Mouse (Mus musculus) neural tube, embryonic 14.5 days (tissue): ENCODE results near the gene Stxbp2. TPM values are rescaled to one million over a fixed set of nuclear protein-coding genes. Genes with fewer than 3 reads are reported as not detected.

Experiments
- ATAC-seq: fragments of 200-750 bp; cut with Nextera tagmentation; 2 replicates; pipeline ENCODE4 v1.8.0; 2017; ENCODE audit warnings: low read depth, mild to moderate bottlenecking, moderate TSS enrichment, moderate library complexity
- H3K27ac ChIP-seq: fragments of 300-500 bp; sonication (generic); 2 replicates; pipeline ENCODE4 v1.5.1; 2014; ENCODE audit warnings: low read depth, mild to moderate bottlenecking, control low read depth, low read length, moderate library complexity, mixed read lengths
- H3K27me3 ChIP-seq: fragments of 300-500 bp; sonication (generic); 2 replicates; pipeline ENCODE4 v1.6.1; 2014; ENCODE audit warnings: low read length; ENCODE audit not compliant: control insufficient read depth, insufficient read depth
- H3K36me3 ChIP-seq: fragments of 300-500 bp; sonication (generic); 2 replicates; pipeline ENCODE4 v1.6.1; 2014; ENCODE audit warnings: low read length, mixed read lengths; ENCODE audit not compliant: control insufficient read depth, insufficient read depth
- H3K4me1 ChIP-seq: fragments of 300-500 bp; sonication (generic); 2 replicates; pipeline ENCODE4 v1.6.1; 2014; ENCODE audit warnings: low read length; ENCODE audit not compliant: control insufficient read depth, insufficient read depth
- H3K4me2 ChIP-seq: fragments of 300-500 bp; sonication (generic); 2 replicates; pipeline ENCODE4 v1.6.1; 2014; ENCODE audit warnings: mild to moderate bottlenecking, low read depth, low read length, control low read depth
- H3K4me3 ChIP-seq: fragments of 300-500 bp; sonication (generic); 2 replicates; pipeline ENCODE4 v1.5.1; 2014; ENCODE audit warnings: low read depth, low read length, control low read depth, mixed read lengths
- H3K9ac ChIP-seq: fragments of 300-500 bp; sonication (generic); replicated peaks from 2 replicates; pipeline ENCODE4 v1.6.1; 2014; ENCODE audit warnings: low read depth, mild to moderate bottlenecking, control low read depth, low read length, mixed read lengths
- H3K9me3 ChIP-seq: fragments of 300-500 bp; sonication (generic); 2 replicates; pipeline ENCODE4 v1.6.1; 2016; ENCODE audit warnings: low read length; ENCODE audit not compliant: control insufficient read depth
- WGBS: fragments of 180-500 bp; shearing (Covaris S2); extraction: QIAGEN DNeasy Blood & Tissue Kit; methylation state at CpG from one replicate; pipeline ENCODE4 v1.1.7; 2014; 5-methylcytosine and 5-hydroxymethylcytosine counted together
- polyA plus RNA-seq: library from polyadenylated mRNA; unstranded; fragments of >200 nt; fragmentation: Nextera tagmentation; extraction: Ambion mirVana; gene quantifications from 2 replicates; pipeline ENCODE4 v1.2.1, GENCODE M21; 2014

Gene Stxbp2
- polyA plus RNA-seq, 1 experiment from 2014 or later = 40.4 TPM

- peaks cover 12% of the 10 kb centered on the region for H3K36me3 ChIP-seq
- 74% methylated on average over 8 of the region's 8 CpGs for WGBS
- peak overlapping the region; percentile 63; the same call in 1 of the 2 replicates for H3K9ac ChIP-seq
- no peak overlapping the region for H3K27ac ChIP-seq
- H3K4me2 ChIP-seq = peak overlapping the region; percentile 71
- peaks cover 13% of the 10 kb centered on the region for H3K4me1 ChIP-seq
- H3K4me3 ChIP-seq = peak overlapping the region; percentile 75
- H3K27me3 ChIP-seq = no peaks in the 10 kb centered on the region
- H3K9me3 ChIP-seq = no peaks in the 10 kb centered on the region
- ATAC-seq = no peak
Measured at GRCm38 (mm10) chr8:3622119-3622518, 8.6 kb upstream of the Stxbp2 start.

GRCm38 (mm10) chr8:3625445-3625844 lies 5.3 kb upstream of the Stxbp2 start, which contains the start of gene Pcp2:
Gene Pcp2 (minus strand): TSS chr8:3625545.
- no peak within 1 kb of the TSS for H3K9ac ChIP-seq
- WGBS = 69% methylated on average over 1 of the region's 1 CpGs
- H3K27me3 ChIP-seq = no peaks in the 10 kb centered on the region
- H3K9me3 ChIP-seq = no peaks in the 10 kb centered on the region
- H3K36me3 ChIP-seq = no peaks in the 10 kb centered on the region
- H3K4me1 ChIP-seq = peaks cover 9% of the 10 kb centered on the region
- no peak within 1 kb of the TSS for H3K4me2 ChIP-seq
- H3K4me3 ChIP-seq = no peak within 1 kb of the TSS
- no peak within 1 kb of the TSS for H3K27ac ChIP-seq
- ATAC-seq = no peak

GRCm38 (mm10) chr8:3626971-3627370 lies 3.8 kb upstream of the Stxbp2 start:
- ATAC-seq = no peak
- H3K4me1 ChIP-seq = peaks cover 5% of the 10 kb centered on the region
- 59% methylated on average over 5 of the region's 5 CpGs for WGBS
- no peaks in the 10 kb centered on the region for H3K9me3 ChIP-seq
- no peaks in the 10 kb centered on the region for H3K36me3 ChIP-seq
- no peak overlapping the region for H3K4me3 ChIP-seq
- H3K27me3 ChIP-seq = no peaks in the 10 kb centered on the region
- no peak overlapping the region for H3K27ac ChIP-seq
- H3K4me2 ChIP-seq = no peak overlapping the region
- H3K9ac ChIP-seq = no peak overlapping the region

GRCm38 (mm10) chr8:3628014-3628413 lies 2.7 kb upstream of the Stxbp2 start:
- Histone ChIP-seq H3K27me3 (no peaks in the 10 kb centered on the region), H3K4me2 (no peak overlapping the region), H3K9me3 (no peaks in the 10 kb centered on the region), H3K4me3 (no peak overlapping the region), H3K27ac (no peak overlapping the region), H3K9ac (no peak overlapping the region), H3K36me3 (no peaks in the 10 kb centered on the region), H3K4me1 (no peaks in the 10 kb centered on the region)
- peak; percentile 21; the same call in 1 of the 2 replicates for ATAC-seq
- 31% methylated on average over 5 of the region's 5 CpGs for WGBS

- 0 out of 2 replicates have a peak, but pooled peaks have one; percentile 5 for ATAC-seq
- Histone ChIP-seq H3K36me3 (no peaks in the 10 kb centered on the region), H3K27ac (no peak overlapping the region), H3K27me3 (no peaks in the 10 kb centered on the region), H3K9ac (peak overlapping the region; percentile 5; the same call in 1 of the 2 replicates), H3K4me1 (no peaks in the 10 kb centered on the region), H3K4me3 (peak overlapping the region; percentile 35), H3K4me2 (peak overlapping the region; percentile 66), H3K9me3 (no peaks in the 10 kb centered on the region)
- 21% methylated on average over 8 of the region's 8 CpGs for WGBS
Measured at GRCm38 (mm10) chr8:3631478-3631875, 722 bp downstream of the Stxbp2 start.

- Histone ChIP-seq H3K27ac (no peak overlapping the region), H3K36me3 (no peaks in the 10 kb centered on the region), H3K4me2 (no peak overlapping the region), H3K4me1 (no peaks in the 10 kb centered on the region), H3K9ac (no peak overlapping the region), H3K9me3 (no peaks in the 10 kb centered on the region), H3K27me3 (no peaks in the 10 kb centered on the region), H3K4me3 (no peak overlapping the region)
- 22% methylated on average over 5 of the region's 5 CpGs for WGBS
- no peak for ATAC-seq
Measured at GRCm38 (mm10) chr8:3645804-3646203, 15.0 kb downstream of the Stxbp2 start.

GRCm38 (mm10) chr8:3646824-3647531 lies 16.2 kb downstream of the Stxbp2 start:
- no peak overlapping the region for H3K4me3 ChIP-seq
- no peak overlapping the region for H3K9ac ChIP-seq
- H3K36me3 ChIP-seq = no peaks in the 10 kb centered on the region
- H3K9me3 ChIP-seq = no peaks in the 10 kb centered on the region
- 87% methylated on average over 6 of the region's 6 CpGs for WGBS
- H3K4me2 ChIP-seq = no peak overlapping the region
- no peak overlapping the region for H3K27ac ChIP-seq
- no peaks in the 10 kb centered on the region for H3K4me1 ChIP-seq
- no peaks in the 10 kb centered on the region for H3K27me3 ChIP-seq
- ATAC-seq = no peak

- H3K4me3 ChIP-seq = no peak overlapping the region
- 80% methylated on average over 4 of the region's 4 CpGs for WGBS
Measured at GRCm38 (mm10) chr8:3647561-3647960, 16.8 kb downstream of the Stxbp2 start.

GRCm38 (mm10) chr8:3648268-3648667 lies 17.5 kb downstream of the Stxbp2 start:
- no peak for ATAC-seq
- Histone ChIP-seq H3K9me3 (no peaks in the 10 kb centered on the region), H3K9ac (no peak overlapping the region), H3K4me1 (no peaks in the 10 kb centered on the region), H3K4me2 (no peak overlapping the region), H3K36me3 (no peaks in the 10 kb centered on the region), H3K4me3 (no peak overlapping the region), H3K27ac (no peak overlapping the region), H3K27me3 (no peaks in the 10 kb centered on the region)
- 66% methylated on average over 2 of the region's 2 CpGs for WGBS

More at GRCm38 (mm10) chr8:3647561-3647960, 16.8 kb downstream of the Stxbp2 start:
- H3K4me1 ChIP-seq = no peaks in the 10 kb centered on the region
- H3K36me3 ChIP-seq = no peaks in the 10 kb centered on the region
- no peaks in the 10 kb centered on the region for H3K27me3 ChIP-seq
- H3K4me2 ChIP-seq = no peak overlapping the region
- no peak overlapping the region for H3K27ac ChIP-seq
- no peak for ATAC-seq
- no peaks in the 10 kb centered on the region for H3K9me3 ChIP-seq
- H3K9ac ChIP-seq = no peak overlapping the region
